Mouse (Mus musculus) myocyte (in vitro differentiated cells): ENCODE results near the gene Zdhhc21.

Experiments
- E2F4 ChIP-seq: IDR thresholded peaks from one replicate; pipeline ENCODE4 v1.6.1; 2011; ENCODE audit warnings: mild to moderate bottlenecking, control low read depth, moderate library complexity; ENCODE audit not compliant: insufficient read depth
- MAX ChIP-seq: IDR thresholded peaks from one replicate; pipeline ENCODE4 v1.6.1; 2011; ENCODE audit warnings: low read depth, mild to moderate bottlenecking, control low read depth
- MYOD1 ChIP-seq, 3 experiments: IDR thresholded peaks; one replicate each; pipeline ENCODE4 v1.6.1; 2011; ENCODE audit warnings: control low read depth in 2 of 3, low read depth in 2 of 3, mild to moderate bottlenecking in 2 of 3, moderate library complexity in 1 of 3; ENCODE audit not compliant: insufficient read length in 2 of 3, control insufficient read depth in 1 of 3
- MYOG ChIP-seq, 3 experiments: IDR thresholded peaks; one replicate each; pipeline ENCODE4 v1.6.1; 2011; ENCODE audit warnings: control low read depth in 2 of 3, low read depth in 2 of 3, mild to moderate bottlenecking in 2 of 3; ENCODE audit not compliant: insufficient read length in 2 of 3, control insufficient read depth in 1 of 3, insufficient read depth in 1 of 3
- POLR2A ChIP-seq: IDR thresholded peaks from one replicate; pipeline ENCODE4 v1.6.1; 2011; ENCODE audit warnings: low read depth, mild to moderate bottlenecking, control low read depth, moderate library complexity; ENCODE audit not compliant: insufficient read length
- POLR2AphosphoS2 ChIP-seq: IDR thresholded peaks from one replicate; pipeline ENCODE4 v1.6.1; 2011; ENCODE audit warnings: low read depth, control low read depth; ENCODE audit not compliant: insufficient read length
- SRF ChIP-seq: IDR thresholded peaks from one replicate; pipeline ENCODE4 v1.6.1; 2011; ENCODE audit warnings: low read depth; ENCODE audit not compliant: control insufficient read depth, insufficient read length
- TCF12 ChIP-seq: IDR thresholded peaks from one replicate; pipeline ENCODE4 v1.6.1; 2011; ENCODE audit warnings: mild to moderate bottlenecking, control low read depth; ENCODE audit not compliant: poor library complexity, insufficient read depth, severe bottlenecking
- TCF3 ChIP-seq: IDR thresholded peaks from one replicate; pipeline ENCODE4 v1.6.1; 2011; ENCODE audit warnings: low read depth, control low read depth; ENCODE audit not compliant: insufficient read length
- USF1 ChIP-seq: IDR thresholded peaks from one replicate; pipeline ENCODE4 v1.6.1; 2011; ENCODE audit warnings: low read depth, mild to moderate bottlenecking, control low read depth, moderate library complexity

DNA sequence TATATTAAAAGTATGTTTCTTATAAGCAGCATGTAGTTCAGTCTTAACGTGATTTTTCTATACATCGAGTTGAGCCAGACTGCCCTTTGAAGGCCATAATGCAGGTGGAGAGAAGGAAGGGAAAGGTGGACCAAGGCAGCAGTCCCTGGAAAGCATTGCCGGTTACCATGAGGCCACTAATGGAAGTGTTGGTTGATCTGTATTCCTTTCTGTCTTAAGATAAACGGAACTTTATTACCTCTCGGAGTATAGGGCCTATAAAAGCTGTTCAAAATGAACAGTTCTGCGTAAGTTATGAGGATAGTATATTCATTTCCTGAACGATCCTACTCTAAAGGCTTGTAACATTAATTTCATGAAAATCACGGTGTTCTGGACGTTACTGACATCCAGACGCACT is 35.5 kb upstream of the Zdhhc21 start:
- TF ChIP-seq POLR2A (no peak), MYOG (IDR thresholded peaks at IDR 0.05; ENCODE audit: control insufficient read depth in 1 of 3, insufficient read depth in 1 of 3, insufficient read length in 2 of 3, low read depth in 2 of 3) (no peak), MAX (no peak), POLR2AphosphoS2 (no peak), E2F4 (no peak), USF1 (no peak), TCF3 (no peak), TCF12 (no peak), SRF (no peak), MYOD1 (IDR thresholded peaks at IDR 0.05; ENCODE audit: control insufficient read depth in 1 of 3, insufficient read length in 2 of 3, low read depth in 2 of 3) (no peak)
